Mouse (Mus musculus): ENCODE data around the gene Xndc1. TPM values are rescaled to one million over a fixed set of nuclear protein-coding genes. Genes with fewer than 3 reads are reported as not detected.
"Not testable (repeated sequence)": the region's sequence is repeated elsewhere in the genome, so short reads cannot be mapped to it uniquely, and the experiment has no call there.

Xndc1 gene
- 15.4 and 18.1 TPM in 2 replicates for polyA plus RNA-seq (2012; ENCODE audit: insufficient read depth, insufficient read length, missing spikeins)

DNA sequence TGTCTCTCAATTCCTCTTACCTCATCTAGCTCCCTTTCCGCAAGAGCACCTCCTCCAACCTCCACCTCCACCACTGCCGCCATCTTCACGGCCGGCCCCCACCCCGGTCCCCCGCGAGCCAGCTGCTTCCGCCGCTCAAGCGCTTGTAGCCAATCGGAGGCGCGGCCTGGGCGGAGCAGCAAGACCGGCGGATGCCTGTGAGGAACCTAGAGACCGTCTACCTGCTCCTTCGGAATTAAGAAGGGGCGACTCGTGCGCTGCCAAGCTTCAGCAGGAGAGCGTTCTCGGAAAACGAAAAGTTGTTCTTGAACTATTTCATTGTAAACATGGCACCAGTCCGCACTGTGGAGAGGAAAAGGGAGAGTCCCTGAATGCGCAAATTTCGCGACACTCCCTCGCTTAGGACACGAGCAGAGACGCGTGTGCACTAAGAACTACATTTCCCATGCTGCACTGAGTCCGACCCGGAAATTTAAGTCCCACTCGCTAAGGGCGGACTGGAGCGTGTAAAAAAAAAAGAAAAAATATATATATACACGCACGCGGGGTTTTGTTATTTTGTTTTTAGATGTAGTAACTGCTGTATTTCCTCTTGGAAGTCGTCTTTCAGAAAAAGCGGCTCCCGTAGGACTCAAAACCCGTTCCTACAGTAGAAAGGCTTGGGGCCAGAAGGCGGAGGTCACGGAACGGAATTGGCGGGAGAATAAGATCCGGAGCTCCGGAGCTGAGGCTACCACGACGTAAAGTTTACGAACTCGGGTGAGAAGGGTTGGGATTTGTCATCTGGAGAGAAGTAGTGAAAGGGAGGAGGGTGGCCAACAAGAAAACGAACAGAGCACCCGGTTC, at the start of gene Xndc1, which contains the start of the genes Rnf121 and Xntrpc:
Gene Xndc1 (plus strand): TSS at position 466 of the 846 bp plus-strand sequence.
Gene Rnf121 (minus strand): TSS at position 424 of the 846 bp plus-strand sequence.
Gene Xntrpc (plus strand): TSS at position 668 of the 846 bp plus-strand sequence.
- Histone ChIP-seq H3K4me1 (ENCODE audit: control insufficient read depth, insufficient read depth, low read length) (peaks cover 12% of the 10 kb centered on the region), H3K27ac (ENCODE audit: insufficient read depth, low read depth, low read length) (peak within 1 kb of the TSS; percentile 73), H3K4me3 (ENCODE audit: insufficient read depth, low read length) (peak within 1 kb of the TSS; percentile 90)
- no peak; the same call in 1 of the 2 replicates for TF ChIP-seq POLR2A (IDR thresholded peaks at IDR 0.05; ENCODE audit: borderline replicate concordance, low read depth, low read length)
- no peak for TF ChIP-seq CTCF (IDR thresholded peaks at IDR 0.05; ENCODE audit: low read depth, low read length)

DNA sequence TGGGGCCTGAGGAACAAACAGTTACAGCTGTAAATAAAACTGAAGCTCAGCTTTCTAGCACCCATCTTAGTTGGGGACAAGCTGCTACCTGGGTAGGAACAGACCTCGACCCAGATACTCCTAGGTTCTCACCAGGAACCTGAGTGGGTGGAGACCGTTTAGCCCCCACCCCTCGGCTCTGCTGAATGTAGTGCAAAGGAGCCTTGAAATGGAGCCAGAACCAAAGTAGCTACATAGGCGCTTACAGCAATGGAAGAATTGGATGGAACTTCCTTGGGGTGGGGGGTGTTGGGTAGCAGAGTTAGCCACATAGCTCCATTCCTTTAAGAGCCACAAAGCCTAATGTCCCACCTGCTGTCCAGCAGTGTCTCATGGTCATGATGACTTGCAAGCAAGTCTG, 48.4 kb upstream of the Xndc1 start:
- Histone ChIP-seq H3K4me1 (ENCODE audit: control insufficient read depth, insufficient read depth, low read length) (peaks cover 34% of the 10 kb centered on the region), H3K27ac (ENCODE audit: insufficient read depth, low read depth, low read length) (peak overlapping the region; percentile 32), H3K4me3 (ENCODE audit: insufficient read depth, low read length) (no peak overlapping the region)
- TF ChIP-seq POLR2A (IDR thresholded peaks at IDR 0.05; ENCODE audit: borderline replicate concordance, low read depth, low read length) (no peak), CTCF (IDR thresholded peaks at IDR 0.05; ENCODE audit: low read depth, low read length) (no peak)

GRCm38 (mm10) chr7:102017452-102017851, 47.9 kb upstream of the Xndc1 start:
- H3K4me1 ChIP-seq (ENCODE audit: control insufficient read depth, insufficient read depth, low read length), result peaks cover 34% of the 10 kb centered on the region
- peak overlapping the region; percentile 23 for H3K4me3 ChIP-seq (ENCODE audit: insufficient read depth, low read length)
- TF ChIP-seq POLR2A (IDR thresholded peaks at IDR 0.05; ENCODE audit: borderline replicate concordance, low read depth, low read length) (no peak), CTCF (IDR thresholded peaks at IDR 0.05; ENCODE audit: low read depth, low read length) (no peak)
- H3K27ac ChIP-seq (ENCODE audit: insufficient read depth, low read depth, low read length), result peak overlapping the region; percentile 32

GRCm38 (mm10) chr7:102018034-102018433, 47.3 kb upstream of the Xndc1 start:
- Histone ChIP-seq H3K4me1 (ENCODE audit: control insufficient read depth, insufficient read depth, low read length) (peaks cover 34% of the 10 kb centered on the region), H3K27ac (ENCODE audit: insufficient read depth, low read depth, low read length) (peak overlapping the region; percentile 6; the same call in 1 of the 2 replicates), H3K4me3 (ENCODE audit: insufficient read depth, low read length) (no peak overlapping the region)
- TF ChIP-seq CTCF (IDR thresholded peaks at IDR 0.05; ENCODE audit: low read depth, low read length), result no peak
- no peak for TF ChIP-seq POLR2A (IDR thresholded peaks at IDR 0.05; ENCODE audit: borderline replicate concordance, low read depth, low read length)

DNA sequence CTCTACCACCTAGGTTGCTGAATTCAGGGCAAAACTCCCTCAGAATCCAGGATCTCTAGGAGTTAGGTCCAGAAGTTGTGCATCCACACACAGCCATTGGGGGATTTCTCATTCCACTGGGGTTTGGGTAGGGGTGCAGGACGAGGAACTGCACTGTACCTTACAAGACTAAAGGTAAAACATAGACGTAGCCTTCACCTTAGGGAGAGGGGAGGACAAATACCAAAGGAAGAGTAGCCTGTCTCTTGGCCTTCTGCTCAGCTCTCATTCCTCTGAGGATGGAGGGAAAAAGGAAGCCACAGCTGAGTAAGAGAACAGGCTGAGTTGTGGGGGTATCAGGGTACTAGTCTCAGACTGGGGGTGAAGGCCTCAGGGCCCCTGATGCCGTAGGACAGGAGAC, 46.7 kb upstream of the Xndc1 start, which contains the start of gene Il18bp:
Gene Il18bp (minus strand): TSS at position 101 of the 400 bp plus-strand sequence.
- Histone ChIP-seq H3K27ac (ENCODE audit: insufficient read depth, low read depth, low read length) (peak within 1 kb of the TSS; percentile 40), H3K4me1 (ENCODE audit: control insufficient read depth, insufficient read depth, low read length) (peaks cover 34% of the 10 kb centered on the region), H3K4me3 (ENCODE audit: insufficient read depth, low read length) (peak within 1 kb of the TSS; percentile 23)
- TF ChIP-seq CTCF (IDR thresholded peaks at IDR 0.05; ENCODE audit: low read depth, low read length) (no peak), POLR2A (IDR thresholded peaks at IDR 0.05; ENCODE audit: borderline replicate concordance, low read depth, low read length) (no peak)

- Histone ChIP-seq H3K4me1 (ENCODE audit: control insufficient read depth, insufficient read depth, low read length) (peaks cover 34% of the 10 kb centered on the region), H3K27ac (ENCODE audit: insufficient read depth, low read depth, low read length) (peak overlapping the region; percentile 40), H3K4me3 (ENCODE audit: insufficient read depth, low read length) (no peak overlapping the region)
- TF ChIP-seq POLR2A (IDR thresholded peaks at IDR 0.05; ENCODE audit: borderline replicate concordance, low read depth, low read length) (no peak), CTCF (IDR thresholded peaks at IDR 0.05; ENCODE audit: low read depth, low read length) (no peak)
Measured at GRCm38 (mm10) chr7:102019362-102019761, 45.9 kb upstream of the Xndc1 start.

- peaks cover 42% of the 10 kb centered on the region for H3K4me1 ChIP-seq (ENCODE audit: control insufficient read depth, insufficient read depth, low read length)
- H3K4me3 ChIP-seq (ENCODE audit: insufficient read depth, low read length); H3K27ac ChIP-seq (ENCODE audit: insufficient read depth, low read depth, low read length): not testable (repeated sequence)
Measured at GRCm38 (mm10) chr7:102020934-102021333, 44.4 kb upstream of the Xndc1 start.

- Histone ChIP-seq H3K27ac (ENCODE audit: insufficient read depth, low read depth, low read length) (no peak overlapping the region), H3K4me1 (ENCODE audit: control insufficient read depth, insufficient read depth, low read length) (peaks cover 27% of the 10 kb centered on the region), H3K4me3 (ENCODE audit: insufficient read depth, low read length) (no peak overlapping the region)
- TF ChIP-seq CTCF (IDR thresholded peaks at IDR 0.05; ENCODE audit: low read depth, low read length), result no peak
- no peak for TF ChIP-seq POLR2A (IDR thresholded peaks at IDR 0.05; ENCODE audit: borderline replicate concordance, low read depth, low read length)
Measured at GRCm38 (mm10) chr7:102023821-102024220, 41.5 kb upstream of the Xndc1 start.

DNA sequence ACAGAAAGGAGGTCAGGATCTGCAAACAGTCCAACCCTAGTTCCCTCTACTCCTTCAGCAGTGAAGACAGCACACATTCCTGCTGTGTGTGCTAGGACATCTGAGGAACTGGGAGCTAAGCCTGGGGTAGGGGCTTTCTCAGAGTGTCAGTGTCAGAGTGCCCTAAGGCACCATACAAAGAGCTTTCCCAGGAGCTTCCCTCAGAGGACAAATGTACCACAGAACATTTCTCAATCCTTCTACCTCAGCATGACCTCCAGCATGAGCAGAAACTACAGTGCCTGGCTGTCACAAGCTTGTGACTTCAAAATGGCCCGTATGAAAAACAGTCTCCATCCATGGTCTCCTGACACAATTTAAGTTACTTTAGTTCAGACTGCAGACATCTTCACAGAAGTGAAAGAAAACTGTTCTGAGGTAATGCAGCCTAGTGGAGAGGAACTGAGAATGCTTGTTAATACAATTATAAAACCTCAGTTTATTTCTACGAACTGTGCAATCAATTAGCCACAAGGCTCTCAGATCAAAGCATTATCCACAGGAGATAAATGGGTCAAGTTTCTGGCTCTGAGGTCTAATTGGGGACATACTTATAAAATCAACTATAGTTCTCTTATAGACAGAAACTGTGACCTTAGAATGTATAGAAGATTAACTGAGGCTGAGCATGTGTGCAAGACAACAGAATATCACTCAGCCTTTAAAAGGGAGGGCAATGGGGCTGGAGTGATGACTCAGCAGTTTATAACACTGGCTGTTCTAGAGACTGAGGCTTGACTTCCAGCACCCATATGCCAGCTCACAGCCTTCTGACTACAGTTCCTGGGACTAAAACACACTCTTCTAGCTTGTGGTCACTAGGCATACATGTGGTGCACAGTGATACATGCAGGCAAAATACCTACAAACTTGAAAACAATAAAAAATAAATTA, 39.9 kb upstream of the Xndc1 start:
- H3K4me3 ChIP-seq (ENCODE audit: insufficient read depth, low read length), result no peak overlapping the region
- H3K4me1 ChIP-seq (ENCODE audit: control insufficient read depth, insufficient read depth, low read length), result peaks cover 18% of the 10 kb centered on the region
- peak overlapping the region; percentile 49 for H3K27ac ChIP-seq (ENCODE audit: insufficient read depth, low read depth, low read length)
- TF ChIP-seq POLR2A (IDR thresholded peaks at IDR 0.05; ENCODE audit: borderline replicate concordance, low read depth, low read length) (no peak), CTCF (IDR thresholded peaks at IDR 0.05; ENCODE audit: low read depth, low read length) (no peak)
